ENCODE assay signal across 40 mouse cellular contexts in genomic region chr12:104105847-104106246, GRCm38 (mm10). TPM values are rescaled to one million over a fixed set of nuclear protein-coding genes. Genes with fewer than 3 reads are reported as not detected.
"Had no signal": no experiment of that assay in that cellular context is flagged by ENCODE, and none has a peak within 500 bp of the region (broad histone marks: within the 10 kb centered on the region; RNA-seq: fewer than 3 reads in every experiment).

No protein-coding gene starts in this region.

- H3K9me3 ChIP-seq: heart, embryonic 10.5 days; hindbrain, embryonic 10.5 days; hindbrain, embryonic 12.5 days; intestine, embryonic 15.5 days; limb, embryonic 13.5 days; limb, embryonic 15.5 days had no signal

- ATAC-seq: hindbrain, embryonic 16.5 days; inflammation-experienced regulatory T-cells, adult 6 months; intestine, embryonic 15.5 days; intestine, postnatal 0 days had no signal

- H3K27ac ChIP-seq: gastrocnemius, adult 2 months; heart, embryonic 10.5 days; hindbrain, embryonic 10.5 days; hindbrain, embryonic 12.5 days; hindbrain, embryonic 14.5 days; intestine, embryonic 15.5 days; layer of hippocampus, adult 2 months; limb, embryonic 13.5 days; limb, embryonic 15.5 days; liver, embryonic 14.5 days had no signal

- H3K36me3 ChIP-seq: heart, embryonic 10.5 days; heart, embryonic 12.5 days; hindbrain, embryonic 10.5 days; hindbrain, embryonic 12.5 days; intestine, embryonic 15.5 days; limb, embryonic 13.5 days; limb, embryonic 15.5 days had no signal

- DNase-seq: gastrocnemius, adult 2 months; gastrocnemius, postnatal 10 days; gastrocnemius, postnatal 25 days; heart, adult 18-20 months; heart, postnatal 10 days; heart, postnatal 4 days; kidney, adult 18-20 months; kidney, adult 9 months; kidney, postnatal 10 days; kidney, postnatal 25 days; kidney, postnatal 4 days; layer of hippocampus, postnatal 36 days; left cerebral cortex, postnatal 4 days had no signal

- H3K9ac ChIP-seq: heart, embryonic 12.5 days; hindbrain, embryonic 12.5 days; hindbrain, embryonic 14.5 days; intestine, embryonic 15.5 days; limb, embryonic 13.5 days; limb, embryonic 15.5 days; liver, embryonic 14.5 days had no signal

- H3K27me3 ChIP-seq: heart, embryonic 12.5 days; hindbrain, embryonic 12.5 days; intestine, embryonic 15.5 days; limb, embryonic 13.5 days; limb, embryonic 15.5 days had no signal

- H3K4me1 ChIP-seq: heart, embryonic 10.5 days; hindbrain, embryonic 10.5 days; hindbrain, embryonic 12.5 days; intestine, embryonic 15.5 days; limb, embryonic 13.5 days; limb, embryonic 15.5 days had no signal

- H3K4me2 ChIP-seq: heart, embryonic 12.5 days; hindbrain, embryonic 12.5 days; hindbrain, embryonic 14.5 days; intestine, embryonic 15.5 days; limb, embryonic 13.5 days; limb, embryonic 15.5 days had no signal

- H3K4me3 ChIP-seq: gastrocnemius, adult 2 months; heart, embryonic 10.5 days; heart, embryonic 12.5 days; hindbrain, embryonic 10.5 days; hindbrain, embryonic 12.5 days; intestine, embryonic 15.5 days; layer of hippocampus, adult 2 months; limb, embryonic 13.5 days; limb, embryonic 15.5 days had no signal

RNA-seq across cellular contexts. Expression of gene Serpina5, which starts 4.9 kb away (rescaled TPM):
- total RNA-seq: gastrocnemius, adult 2 months; gastrocnemius, postnatal 10 days; gastrocnemius, postnatal 25 days; gastrocnemius, postnatal 4 days; granulocyte monocyte progenitor cell, adult 5-6 weeks; heart, adult 18-20 months; heart, adult 8-10 months; heart, postnatal 10 days; heart, postnatal 25 days; heart, postnatal 4 days; layer of hippocampus, adult 2 months; layer of hippocampus, postnatal 10 days; layer of hippocampus, postnatal 36 days; left cerebral cortex, adult 18-20 months; left cerebral cortex, adult 8-10 months; left cerebral cortex, postnatal 10 days; left cerebral cortex, postnatal 25 days; left cerebral cortex, postnatal 4 days had no signal
- polyA plus RNA-seq: frontal cortex, adult 2 months; heart, embryonic 12.5 days; heart, embryonic 14.5 days; heart, embryonic 16.5 days; hindbrain, embryonic 10.5 days; hindbrain, embryonic 12.5 days; hindbrain, embryonic 14.5 days; hindbrain, embryonic 16.5 days; inflammation-experienced regulatory T-cells, adult 6 months; intestine, embryonic 15.5 days; limb, embryonic 11.5 days; limb, embryonic 13.5 days; limb, embryonic 15.5 days had no signal

RNA-seq across cellular contexts. Expression of gene Serpina3a, which starts 6.7 kb away (rescaled TPM):
- total RNA-seq: gastrocnemius, adult 2 months; gastrocnemius, postnatal 10 days; gastrocnemius, postnatal 25 days; gastrocnemius, postnatal 4 days; granulocyte monocyte progenitor cell, adult 5-6 weeks; heart, adult 18-20 months; heart, adult 8-10 months; heart, postnatal 10 days; heart, postnatal 25 days; heart, postnatal 4 days; layer of hippocampus, adult 2 months; layer of hippocampus, postnatal 10 days; layer of hippocampus, postnatal 36 days; left cerebral cortex, adult 18-20 months; left cerebral cortex, adult 8-10 months; left cerebral cortex, postnatal 10 days; left cerebral cortex, postnatal 25 days; left cerebral cortex, postnatal 4 days had no signal
- polyA plus RNA-seq: frontal cortex, adult 2 months; heart, embryonic 10.5 days; heart, embryonic 12.5 days; heart, embryonic 14.5 days; heart, embryonic 16.5 days; hindbrain, embryonic 10.5 days; hindbrain, embryonic 12.5 days; hindbrain, embryonic 14.5 days; hindbrain, embryonic 16.5 days; inflammation-experienced regulatory T-cells, adult 6 months; intestine, embryonic 15.5 days; kidney, embryonic 16.5 days; limb, embryonic 11.5 days; limb, embryonic 13.5 days; limb, embryonic 15.5 days; liver, embryonic 14.5 days had no signal

RNA-seq across cellular contexts. Expression of gene Serpina3b, which starts 21.9 kb away (rescaled TPM):
- total RNA-seq: gastrocnemius, adult 2 months; gastrocnemius, postnatal 10 days; gastrocnemius, postnatal 25 days; gastrocnemius, postnatal 4 days; granulocyte monocyte progenitor cell, adult 5-6 weeks; heart, adult 18-20 months; heart, adult 8-10 months; heart, postnatal 10 days; heart, postnatal 25 days; heart, postnatal 4 days; layer of hippocampus, adult 2 months; layer of hippocampus, postnatal 10 days; layer of hippocampus, postnatal 36 days; left cerebral cortex, adult 18-20 months; left cerebral cortex, adult 8-10 months; left cerebral cortex, postnatal 10 days; left cerebral cortex, postnatal 25 days; left cerebral cortex, postnatal 4 days had no signal
- polyA plus RNA-seq: frontal cortex, adult 2 months; heart, embryonic 14.5 days; heart, embryonic 16.5 days; hindbrain, embryonic 10.5 days; hindbrain, embryonic 12.5 days; hindbrain, embryonic 14.5 days; hindbrain, embryonic 16.5 days; inflammation-experienced regulatory T-cells, adult 6 months; intestine, embryonic 15.5 days; intestine, postnatal 0 days; kidney, embryonic 16.5 days; limb, embryonic 11.5 days; limb, embryonic 13.5 days had no signal

RNA-seq across cellular contexts. Expression of gene Serpina3c, which starts 47.8 kb away (rescaled TPM):
- total RNA-seq: granulocyte monocyte progenitor cell, adult 5-6 weeks; left cerebral cortex, adult 18-20 months; left cerebral cortex, adult 8-10 months; left cerebral cortex, postnatal 10 days; left cerebral cortex, postnatal 4 days had no signal
- polyA plus RNA-seq: heart, embryonic 10.5 days; heart, embryonic 14.5 days; hindbrain, embryonic 10.5 days; hindbrain, embryonic 12.5 days; hindbrain, embryonic 14.5 days; hindbrain, embryonic 16.5 days; inflammation-experienced regulatory T-cells, adult 6 months; intestine, embryonic 15.5 days; intestine, postnatal 0 days; kidney, embryonic 16.5 days; limb, embryonic 11.5 days; limb, embryonic 13.5 days; liver, embryonic 14.5 days had no signal
